Mouse (Mus musculus): Measurements from ENCODE around the gene Ptgis.

DNA sequence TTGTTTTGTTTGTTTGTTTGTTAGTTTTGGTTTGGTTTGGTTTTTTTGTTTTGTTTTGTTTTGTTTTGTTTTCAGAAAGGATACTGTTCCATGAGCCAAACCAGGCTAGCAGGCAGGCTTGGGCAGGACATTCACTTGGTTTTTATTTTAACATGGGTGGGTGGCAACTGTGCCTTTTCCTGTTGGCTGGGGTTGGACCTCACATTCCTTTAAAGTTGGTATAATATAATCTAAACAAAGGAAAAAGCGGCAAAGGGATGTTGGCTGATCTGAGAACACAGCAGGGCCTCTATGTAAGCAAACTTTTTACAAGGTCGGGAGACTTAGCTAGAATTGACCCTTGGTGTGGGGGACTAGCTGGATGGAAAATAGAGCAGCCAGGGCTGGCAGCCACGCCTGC lies 17.4 kb upstream of the Ptgis start:
- TF ChIP-seq GATA1 (IDR thresholded peaks at IDR 0.05; ENCODE audit: borderline replicate concordance, low read length) = no peak
- no peak for TF ChIP-seq FLI1 (IDR thresholded peaks at IDR 0.05; ENCODE audit: low read length)

All from megakaryocyte, embryonic 14.5 days (primary cell).